Comparison of ENCODE assay signal across 8 mouse cellular contexts in genomic region chr1:180194781-180195471, GRCm38 (mm10). TPM values are rescaled to one million over a fixed set of nuclear protein-coding genes. Genes with fewer than 3 reads are reported as not detected.
DNase-seq lines count a peak whose midpoint lies in the region; ATAC-seq and TF ChIP-seq lines count a peak whose summit lies in the region.

No protein-coding gene starts in this region.

- peak overlapping the region; percentile 70 to 89 for H3K4me3 ChIP-seq in ES-E14 (ENCODE audit: insufficient read depth in 1 of 2, low read depth in 1 of 2, low read length in 2 of 2, poor library complexity in 1 of 2, severe bottlenecking in 1 of 2)
- peak overlapping the region; percentile 60 for H3K4me3 ChIP-seq in forebrain, embryonic 11.5 days (ENCODE audit: low read depth, low read length)

- H3K27ac ChIP-seq in ES-E14 (ENCODE audit: insufficient read depth, low read depth, low read length, poor library complexity, severe bottlenecking), result no peak overlapping the region
- H3K27ac ChIP-seq in forebrain, embryonic 11.5 days (ENCODE audit: low read depth, low read length), result no peak overlapping the region

- peaks cover 1 to 13% of the 10 kb centered on the region in 2 experiments; a peak in 1 of 4 replicates for H3K4me1 ChIP-seq in ES-E14 (ENCODE audit: control insufficient read depth in 2 of 2, insufficient read depth in 2 of 2, low read length in 2 of 2, poor library complexity in 1 of 2)
- peaks cover 4% of the 10 kb centered on the region for H3K4me1 ChIP-seq in forebrain, embryonic 11.5 days (replicated peaks; ENCODE audit: control insufficient read depth, insufficient read depth, low read length)

- H3K27me3 ChIP-seq in forebrain, embryonic 11.5 days (ENCODE audit: control insufficient read depth, insufficient read depth, low read length), result no peaks in the 10 kb centered on the region

- no peaks in the 10 kb centered on the region for H3K9me3 ChIP-seq in ES-E14 (ENCODE audit: control insufficient read depth, insufficient read depth, low read depth, low read length)
- H3K9me3 ChIP-seq in forebrain, embryonic 11.5 days (ENCODE audit: control insufficient read depth, low read length), result no peaks in the 10 kb centered on the region

- H3K9ac ChIP-seq in ES-E14 (ENCODE audit: insufficient read depth, low read depth, low read length, poor library complexity, severe bottlenecking), result peak overlapping the region; percentile 47; the same call in 1 of the 2 replicates
- H3K9ac ChIP-seq in forebrain, embryonic 11.5 days (ENCODE audit: low read length), result peak overlapping the region; percentile 29; the same call in 1 of the 2 replicates

- no peak for ATAC-seq in forebrain, embryonic 11.5 days (replicated peaks; ENCODE audit: low FRiP score)

- H3K4me2 ChIP-seq in forebrain, embryonic 11.5 days (ENCODE audit: low read depth, low read length, severe bottlenecking), result peak overlapping the region; percentile 96

- intact Hi-C loops in heart, postnatal 14 days (cut with DNase I), result no loop called here

- no peak for DNase-seq in ES-E14 (ENCODE audit: low read depth, low spot score)
- peak; percentile 78 for DNase-seq in adrenal gland, postnatal 14 days
- DNase-seq in forebrain, embryonic 11.5 days (ENCODE audit: low spot score), result no peak
- peak; percentile 60 to 68 for DNase-seq in heart, postnatal 14 days
- DNase-seq in kidney, postnatal 36 days, result peak; percentile 79 to 84
- DNase-seq in lung, postnatal 4 days, result peak; percentile 54 to 63
- peak; percentile 54 for DNase-seq in ovary, postnatal 36 days (ENCODE audit: low spot score)
- no peak for DNase-seq in urinary bladder, adult 2 months (ENCODE audit: low spot score)

- WGBS in forebrain, embryonic 11.5 days, result 33% methylated on average over 9 of the region's 9 CpGs

- in situ Hi-C loops in ES-E14 (cut with MboI; ENCODE audit: low sequenced_read_pairs in 2 of 2, unreplicated experiment in 2 of 2), result no loop called here

- H3K36me3 ChIP-seq in ES-E14 (ENCODE audit: control insufficient read depth, insufficient read depth, low read length, poor library complexity, severe bottlenecking), result no peaks in the 10 kb centered on the region
- no peaks in the 10 kb centered on the region for H3K36me3 ChIP-seq in forebrain, embryonic 11.5 days (ENCODE audit: control insufficient read depth, insufficient read depth, low read length)

TF ChIP-seq in ES-E14, 5 proteins besides CTCF, POLR2A, EP300 and RAD21:
- TF ChIP-seq MAFK (IDR thresholded peaks at IDR 0.05; ENCODE audit: insufficient read depth, low read depth, low read length), result no peak
- no peak for TF ChIP-seq CHD2 (IDR thresholded peaks at IDR 0.05; ENCODE audit: low read depth, low read length)
- TF ChIP-seq ZNF384 (IDR thresholded peaks at IDR 0.05; ENCODE audit: low read depth, low read length), result no peak
- no peak for TF ChIP-seq ZC3H11A (IDR thresholded peaks at IDR 0.05; ENCODE audit: borderline replicate concordance, low read depth, low read length)
- no peak for TF ChIP-seq HCFC1 (IDR thresholded peaks at IDR 0.05; ENCODE audit: borderline replicate concordance, insufficient read depth, low read length)
TF ChIP-seq in ES-E14: peak in this region for 0.

RNA-seq across cellular contexts. Expression of gene Coq8a, which starts 4.5 kb away (rescaled TPM):
- total RNA-seq in ES-E14 (2012; rRNA removed), result 8.3 and 20.5 TPM in 2 replicates
- 830 and 1,043 TPM in 2 replicates for total RNA-seq in adrenal gland, postnatal 14 days (2021)
- polyA plus RNA-seq in forebrain, embryonic 11.5 days (2014; fragmentation: Nextera tagmentation; extraction: Ambion mirVana), result 1.4 and 1.5 TPM in 2 replicates
- total RNA-seq in heart, postnatal 14 days (2021), result 100 to 1,000 TPM; 741 to 790 TPM
- polyA plus RNA-seq in urinary bladder, adult 2 months (2012; rRNA removed), result 26.5 and 33.8 TPM in 2 replicates

Comparison
In these comparisons a context has a peak if more than half of its experiments do, and no peak if none do; other contexts are left out.
1. DNase-seq: peak in adrenal gland, postnatal 14 days (single experiment), heart, postnatal 14 days (2 of 2), kidney, postnatal 36 days (2 of 2), lung, postnatal 4 days (2 of 2) and ovary, postnatal 36 days (single experiment); none in ES-E14 (single experiment), forebrain, embryonic 11.5 days (single experiment) and urinary bladder, adult 2 months (single experiment).
2. RNA of gene Coq8a, which starts 4.5 kb away (total RNA-seq): 830 to 1,043 TPM in adrenal gland, postnatal 14 days and 741 to 790 TPM in heart, postnatal 14 days; 8.3 to 20.5 TPM in ES-E14; every median in the first group is over 10 times any median in the second.